Mouse (Mus musculus): ENCODE results near the gene Pxk. TPM values are rescaled to one million over a fixed set of nuclear protein-coding genes. Genes with fewer than 3 reads are reported as not detected.

Gene Pxk
- polyA plus RNA-seq, 1 experiment from 2014 or later, result 62.0 TPM

DNA sequence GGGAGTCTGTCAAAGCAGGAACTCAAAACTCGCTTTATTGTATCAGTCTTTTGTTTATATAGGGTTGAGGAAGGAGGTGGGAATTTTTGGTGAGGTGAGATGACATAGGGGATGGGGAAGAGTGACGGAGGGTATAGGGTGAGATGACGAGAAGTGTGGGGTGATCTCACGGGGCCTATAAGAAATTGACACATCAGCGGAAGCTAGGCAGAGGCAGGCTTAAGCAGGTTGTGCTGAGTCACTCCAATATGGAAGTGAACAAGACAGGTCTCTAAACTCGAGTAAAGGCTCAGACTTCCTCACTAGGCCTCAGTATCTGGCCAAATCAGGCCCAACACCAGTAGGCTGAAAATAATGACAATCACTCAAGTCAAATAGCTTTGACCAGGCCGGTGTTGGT, 38.1 kb upstream of the Pxk start:
- Histone ChIP-seq H3K4me3 (ENCODE audit: low read depth, low read length) (no peak overlapping the region), H3K4me2 (replicated peaks; ENCODE audit: low read depth) (no peak overlapping the region), H3K9ac (ENCODE audit: low read depth, low read length) (no peak overlapping the region), H3K36me3 (ENCODE audit: control insufficient read depth, insufficient read depth) (no peaks in the 10 kb centered on the region), H3K9me3 (ENCODE audit: control insufficient read depth) (no peaks in the 10 kb centered on the region), H3K27ac (ENCODE audit: low read depth, low read length) (no peak overlapping the region), H3K27me3 (replicated peaks; ENCODE audit: control insufficient read depth, insufficient read depth, low read length) (no peaks in the 10 kb centered on the region), H3K4me1 (replicated peaks; ENCODE audit: control insufficient read depth, insufficient read depth, low read length) (no peaks in the 10 kb centered on the region)
- WGBS, result 92% methylated on average over 7 of the region's 7 CpGs
- no peak for ATAC-seq
- TF ChIP-seq CTCF (IDR thresholded peaks at IDR 0.05; ENCODE audit: low read depth), result no peak

DNA sequence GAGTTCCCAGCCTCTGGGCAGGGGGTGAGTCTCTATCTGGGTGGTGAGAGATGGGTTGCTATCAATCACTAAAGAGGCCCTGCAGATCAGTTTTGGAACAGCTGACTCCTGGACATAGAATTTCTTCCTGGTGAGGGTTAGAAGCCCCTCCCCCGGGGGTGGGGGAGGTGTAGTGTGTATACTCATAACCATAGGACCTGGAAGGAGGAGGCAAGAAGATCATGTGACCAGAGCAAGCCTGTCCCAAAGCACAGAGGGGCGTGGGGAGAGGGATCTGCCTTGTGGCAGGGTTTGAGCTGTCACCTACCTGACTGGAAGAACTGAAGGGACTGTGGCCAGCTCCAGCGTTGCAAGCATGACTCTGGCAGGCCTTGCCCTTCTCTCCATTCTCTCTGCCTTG, 35.9 kb upstream of the Pxk start:
- Histone ChIP-seq H3K4me2 (replicated peaks; ENCODE audit: low read depth) (no peak overlapping the region), H3K36me3 (ENCODE audit: control insufficient read depth, insufficient read depth) (no peaks in the 10 kb centered on the region), H3K9ac (ENCODE audit: low read depth, low read length) (no peak overlapping the region), H3K27me3 (replicated peaks; ENCODE audit: control insufficient read depth, insufficient read depth, low read length) (no peaks in the 10 kb centered on the region), H3K4me1 (replicated peaks; ENCODE audit: control insufficient read depth, insufficient read depth, low read length) (no peaks in the 10 kb centered on the region), H3K27ac (ENCODE audit: low read depth, low read length) (no peak overlapping the region), H3K9me3 (ENCODE audit: control insufficient read depth) (no peaks in the 10 kb centered on the region), H3K4me3 (ENCODE audit: low read depth, low read length) (no peak overlapping the region)
- TF ChIP-seq CTCF (IDR thresholded peaks at IDR 0.05; ENCODE audit: low read depth), result no peak
- ATAC-seq, result no peak
- 31% methylated on average over 3 of the region's 3 CpGs for WGBS

DNA sequence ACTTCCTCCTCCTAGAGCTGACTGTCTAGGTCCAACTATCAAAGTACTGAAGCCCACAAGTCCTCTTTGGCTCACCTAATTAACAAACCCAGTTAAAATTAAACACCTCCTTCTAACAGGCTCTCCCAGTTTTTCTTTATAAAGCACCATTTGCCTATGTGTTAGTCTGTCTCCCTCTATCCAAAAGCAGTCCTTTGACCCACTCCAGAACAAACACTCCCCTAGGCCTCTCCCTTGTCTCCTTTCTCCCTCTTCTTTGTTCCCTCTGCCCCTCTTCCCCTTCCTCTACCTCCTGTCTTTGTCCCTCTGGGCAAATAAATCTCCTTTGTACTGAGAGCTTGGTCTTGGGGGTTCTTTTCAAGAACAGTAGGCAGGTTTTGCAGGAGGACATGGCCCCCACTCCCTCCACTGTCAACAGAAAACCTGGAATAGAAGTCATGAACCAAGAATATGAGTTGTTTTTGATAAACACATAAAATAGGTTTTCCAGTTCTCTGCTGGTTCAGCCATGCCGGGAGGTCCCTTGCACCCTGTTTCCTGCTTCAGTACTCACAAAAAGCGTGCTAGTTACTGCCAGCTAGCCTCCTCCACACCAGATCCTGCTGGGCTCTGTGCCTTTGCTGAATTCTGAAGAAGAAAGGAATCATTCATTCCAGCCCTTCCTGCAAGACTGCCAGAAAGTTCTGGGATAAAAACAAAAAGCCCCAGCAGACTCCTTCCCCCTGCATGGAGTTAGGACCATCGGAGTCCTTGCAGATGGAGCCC, 35.3 kb upstream of the Pxk start:
- no peaks in the 10 kb centered on the region for H3K9me3 ChIP-seq (ENCODE audit: control insufficient read depth)
- TF ChIP-seq CTCF (IDR thresholded peaks at IDR 0.05; ENCODE audit: low read depth), result no peak
- WGBS, result 83% methylated on average over 3 of the region's 3 CpGs
- H3K36me3 ChIP-seq (ENCODE audit: control insufficient read depth, insufficient read depth), result no peaks in the 10 kb centered on the region
- no peak overlapping the region for H3K4me3 ChIP-seq (ENCODE audit: low read depth, low read length)
- no peak overlapping the region for H3K27ac ChIP-seq (ENCODE audit: low read depth, low read length)
- no peak for ATAC-seq
- no peaks in the 10 kb centered on the region for H3K27me3 ChIP-seq (replicated peaks; ENCODE audit: control insufficient read depth, insufficient read depth, low read length)
- no peak overlapping the region for H3K4me2 ChIP-seq (replicated peaks; ENCODE audit: low read depth)
- no peaks in the 10 kb centered on the region for H3K4me1 ChIP-seq (replicated peaks; ENCODE audit: control insufficient read depth, insufficient read depth, low read length)
- H3K9ac ChIP-seq (ENCODE audit: low read depth, low read length), result no peak overlapping the region

DNA sequence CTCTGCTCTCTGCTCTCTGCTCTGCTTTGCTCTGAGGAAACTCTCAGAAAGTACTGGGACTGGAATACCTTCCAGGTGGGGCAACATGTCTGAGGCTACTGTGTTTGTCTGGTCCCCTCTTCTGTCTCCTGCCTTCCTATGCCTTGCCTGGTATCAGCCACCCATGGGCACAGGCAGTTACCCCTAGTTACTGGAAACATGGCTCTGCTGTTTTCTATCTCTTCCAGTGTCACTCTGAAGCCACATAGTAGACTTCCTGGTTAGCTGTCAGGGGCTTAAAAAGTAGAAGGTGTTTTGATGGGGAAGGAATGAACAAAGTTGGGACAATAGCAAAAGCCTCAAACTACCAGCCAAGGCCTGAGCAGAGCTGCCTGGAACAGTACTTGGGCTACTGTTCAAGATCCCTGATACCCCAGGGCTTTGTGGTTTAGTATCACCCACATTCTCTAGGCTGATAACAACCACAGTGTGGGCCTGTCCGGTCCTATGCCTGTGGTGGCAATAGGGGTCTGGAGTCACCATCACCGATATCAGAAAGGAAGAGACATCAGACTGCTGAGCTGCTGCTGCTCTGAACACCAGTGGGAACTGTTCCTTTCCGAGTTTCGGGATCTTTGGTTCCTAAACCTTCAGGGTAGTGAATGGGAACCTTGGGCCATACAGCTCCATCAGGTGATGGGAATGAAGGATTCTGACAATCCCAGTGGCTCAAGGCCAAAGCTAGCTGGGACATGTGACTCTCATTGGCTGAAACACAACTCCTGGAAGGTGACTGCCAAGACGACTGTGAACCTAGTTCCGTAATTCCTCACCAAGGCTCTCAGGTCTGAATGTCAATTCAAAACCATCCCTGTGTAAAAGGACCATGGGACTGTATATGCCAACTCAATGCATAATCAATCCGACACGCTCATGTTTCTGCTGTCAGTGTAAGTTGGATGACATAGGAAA, 33.9 kb upstream of the Pxk start:
- H3K9me3 ChIP-seq (ENCODE audit: control insufficient read depth), result no peaks in the 10 kb centered on the region
- H3K4me2 ChIP-seq (replicated peaks; ENCODE audit: low read depth), result no peak overlapping the region
- TF ChIP-seq CTCF (IDR thresholded peaks at IDR 0.05; ENCODE audit: low read depth), result no peak
- no peaks in the 10 kb centered on the region for H3K27me3 ChIP-seq (replicated peaks; ENCODE audit: control insufficient read depth, insufficient read depth, low read length)
- ATAC-seq, result no peak
- H3K4me1 ChIP-seq (replicated peaks; ENCODE audit: control insufficient read depth, insufficient read depth, low read length), result no peaks in the 10 kb centered on the region
- 91% methylated on average over 8 of the region's 8 CpGs for WGBS
- H3K4me3 ChIP-seq (ENCODE audit: low read depth, low read length), result no peak overlapping the region
- H3K9ac ChIP-seq (ENCODE audit: low read depth, low read length), result no peak overlapping the region
- no peaks in the 10 kb centered on the region for H3K36me3 ChIP-seq (ENCODE audit: control insufficient read depth, insufficient read depth)
- no peak overlapping the region for H3K27ac ChIP-seq (ENCODE audit: low read depth, low read length)

DNA sequence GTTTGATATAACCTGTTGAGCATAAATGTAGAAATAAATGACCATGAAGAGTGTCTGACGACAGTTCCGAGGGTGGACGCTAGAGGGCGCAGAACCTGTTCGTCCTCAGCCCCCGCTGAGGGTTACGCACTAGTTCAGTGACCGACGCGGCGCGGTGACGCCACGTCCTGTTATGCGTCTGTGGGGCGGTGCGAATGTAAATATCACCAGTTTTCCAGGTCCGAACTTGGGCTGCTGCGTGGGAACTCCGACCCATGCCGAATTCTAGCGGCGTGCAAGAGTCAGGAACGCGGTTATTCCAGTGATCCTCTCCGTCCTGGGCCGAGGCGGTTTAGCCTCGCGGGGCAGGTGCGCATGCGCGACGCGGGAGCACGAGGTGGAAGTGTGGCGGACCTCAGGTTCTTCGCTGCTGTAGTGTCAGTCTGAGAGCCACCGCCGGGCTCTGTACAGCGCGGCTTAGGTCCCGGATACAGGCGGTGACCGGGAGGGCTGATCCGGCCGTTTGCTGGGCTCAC, 17.8 kb upstream of the Pxk start, which contains the start of gene Rpp14:
Gene Rpp14, plus strand, starts transcription at position 203 of the 515 bp plus-strand sequence.
- Histone ChIP-seq H3K27ac (ENCODE audit: low read depth, low read length) (peak within 1 kb of the TSS; percentile 99), H3K36me3 (ENCODE audit: control insufficient read depth, insufficient read depth) (peaks cover 17% of the 10 kb centered on the region), H3K9me3 (ENCODE audit: control insufficient read depth) (no peaks in the 10 kb centered on the region), H3K27me3 (replicated peaks; ENCODE audit: control insufficient read depth, insufficient read depth, low read length) (no peaks in the 10 kb centered on the region), H3K9ac (ENCODE audit: low read depth, low read length) (peak within 1 kb of the TSS; percentile 79), H3K4me1 (replicated peaks; ENCODE audit: control insufficient read depth, insufficient read depth, low read length) (0 out of 2 replicates have a peak, but pooled peaks cover 7% of the 10 kb centered on the region), H3K4me2 (replicated peaks; ENCODE audit: low read depth) (peak within 1 kb of the TSS; percentile 79), H3K4me3 (ENCODE audit: low read depth, low read length) (peak within 1 kb of the TSS; percentile 67)
- peak; percentile 99 for TF ChIP-seq CTCF (IDR thresholded peaks at IDR 0.05; ENCODE audit: low read depth)
- under 1% methylated on average over 47 of the region's 47 CpGs for WGBS
- peak; percentile 96 for ATAC-seq

DNA sequence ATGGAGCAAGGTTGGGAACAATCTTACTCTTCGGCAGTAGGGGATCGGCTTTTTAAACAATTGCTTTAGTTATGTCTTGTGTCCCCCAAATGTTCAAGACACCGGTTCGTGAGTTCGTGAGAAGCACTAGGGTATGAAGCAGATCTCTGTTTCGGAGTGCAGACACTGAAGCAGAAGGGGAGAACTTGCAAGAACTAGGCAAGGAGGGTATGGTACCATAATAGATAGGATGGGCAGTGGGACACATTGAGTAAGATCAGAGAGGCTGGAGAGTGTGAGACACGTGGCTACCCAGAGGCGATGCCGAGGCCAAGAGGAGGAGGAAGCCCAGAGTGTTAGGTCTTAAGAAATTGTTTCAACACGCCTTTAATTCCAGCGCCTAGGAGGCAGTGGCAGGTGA, 17.3 kb upstream of the Pxk start:
- H3K36me3 ChIP-seq (ENCODE audit: control insufficient read depth, insufficient read depth), result peaks cover 22% of the 10 kb centered on the region
- H3K9ac ChIP-seq (ENCODE audit: low read depth, low read length), result peak overlapping the region; percentile 79
- peak overlapping the region; percentile 79 for H3K4me2 ChIP-seq (replicated peaks; ENCODE audit: low read depth)
- 2% methylated on average over 11 of the region's 11 CpGs for WGBS
- no peaks in the 10 kb centered on the region for H3K27me3 ChIP-seq (replicated peaks; ENCODE audit: control insufficient read depth, insufficient read depth, low read length)
- TF ChIP-seq CTCF (IDR thresholded peaks at IDR 0.05; ENCODE audit: low read depth), result no peak
- H3K4me3 ChIP-seq (ENCODE audit: low read depth, low read length), result peak overlapping the region; percentile 67
- peak overlapping the region; percentile 99 for H3K27ac ChIP-seq (ENCODE audit: low read depth, low read length)
- no peaks in the 10 kb centered on the region for H3K9me3 ChIP-seq (ENCODE audit: control insufficient read depth)
- peak; percentile 55 for ATAC-seq
- 0 out of 2 replicates have a peak, but pooled peaks cover 7% of the 10 kb centered on the region for H3K4me1 ChIP-seq (replicated peaks; ENCODE audit: control insufficient read depth, insufficient read depth, low read length)

Data from intestine, postnatal 0 days (tissue).